In genomic region chr9:107496359-107496758, GRCm38 (mm10) we compare ENCODE assay signal across 27 mouse cellular contexts. TPM values are rescaled to one million over a fixed set of nuclear protein-coding genes. Genes with fewer than 3 reads are reported as not detected.
"Had no signal": no experiment of that assay in that cellular context is flagged by ENCODE, and none has a peak within 500 bp of the region (broad histone marks: within the 10 kb centered on the region; RNA-seq: fewer than 3 reads in every experiment).

No protein-coding gene starts in this region.

- H3K4me3 ChIP-seq: gastrocnemius, adult 2 months; heart, embryonic 10.5 days; hindbrain, embryonic 10.5 days; hindbrain, embryonic 12.5 days; intestine, embryonic 15.5 days; limb, embryonic 13.5 days; limb, embryonic 15.5 days had no signal

- H3K4me1 ChIP-seq: intestine, embryonic 15.5 days; limb, embryonic 15.5 days had no signal

- H3K27me3 ChIP-seq: hindbrain, embryonic 12.5 days; intestine, embryonic 15.5 days had no signal

- H3K4me2 ChIP-seq: hindbrain, embryonic 12.5 days; hindbrain, embryonic 14.5 days; intestine, embryonic 15.5 days; limb, embryonic 13.5 days; limb, embryonic 15.5 days had no signal

- H3K9me3 ChIP-seq: heart, embryonic 10.5 days; hindbrain, embryonic 10.5 days; hindbrain, embryonic 12.5 days; intestine, embryonic 15.5 days; limb, embryonic 13.5 days; limb, embryonic 15.5 days had no signal

- H3K9ac ChIP-seq: hindbrain, embryonic 12.5 days; hindbrain, embryonic 14.5 days; intestine, embryonic 15.5 days; limb, embryonic 13.5 days; limb, embryonic 15.5 days had no signal

- ATAC-seq: hindbrain, embryonic 16.5 days; inflammation-experienced regulatory T-cells, adult 6 months; intestine, embryonic 15.5 days; intestine, postnatal 0 days had no signal

- DNase-seq: gastrocnemius, adult 2 months; gastrocnemius, postnatal 10 days; gastrocnemius, postnatal 25 days; heart, adult 18-20 months; heart, postnatal 10 days; heart, postnatal 4 days; kidney, adult 18-20 months; kidney, adult 8-10 months; kidney, postnatal 14 days; kidney, postnatal 36 days; layer of hippocampus, adult 9-11 months; layer of hippocampus, postnatal 36 days; left cerebral cortex, postnatal 4 days had no signal

- H3K36me3 ChIP-seq: hindbrain, embryonic 10.5 days; hindbrain, embryonic 12.5 days; intestine, embryonic 15.5 days; limb, embryonic 13.5 days; limb, embryonic 15.5 days had no signal

- H3K27ac ChIP-seq: gastrocnemius, adult 2 months; heart, embryonic 10.5 days; hindbrain, embryonic 10.5 days; hindbrain, embryonic 12.5 days; hindbrain, embryonic 14.5 days; intestine, embryonic 15.5 days; limb, embryonic 13.5 days; limb, embryonic 15.5 days had no signal

RNA-seq across cellular contexts. Expression of gene Zmynd10, which starts 50.7 kb away (rescaled TPM):
- total RNA-seq: gastrocnemius, postnatal 25 days; gastrocnemius, postnatal 4 days; granulocyte monocyte progenitor cell, adult 5-6 weeks; heart, postnatal 10 days; heart, postnatal 25 days had no signal
- polyA plus RNA-seq: heart, embryonic 10.5 days; heart, embryonic 14.5 days had no signal
